Mouse (Mus musculus) embryonic facial prominence, embryonic 10.5 days (tissue): ENCODE measurements around the gene Llgl1. TPM values are rescaled to one million over a fixed set of nuclear protein-coding genes. Genes with fewer than 3 reads are reported as not detected.
A peak's percentile ranks its signal among the peaks of the same experiment; 100 is the strongest.

Experiments used
- DNase-seq: peaks from one replicate; pipeline ENCODE4 v3.0.0-alpha.2; 2017; ENCODE audit warnings: low spot score
- H3K27ac ChIP-seq: fragments of 300-500 bp; sonication (generic); replicated peaks from 2 replicates; pipeline ENCODE4 v1.5.1; 2016; ENCODE audit warnings: mild to moderate bottlenecking
- H3K27me3 ChIP-seq: fragments of 300-500 bp; sonication (generic); replicated peaks from 2 replicates; pipeline ENCODE4 v1.6.1; 2016; ENCODE audit warnings: low read depth, mild to moderate bottlenecking; ENCODE audit not compliant: poor library complexity, severe bottlenecking
- H3K36me3 ChIP-seq: fragments of 300-500 bp; sonication (generic); replicated peaks from 2 replicates; pipeline ENCODE4 v1.6.1; 2016; ENCODE audit warnings: mild to moderate bottlenecking, moderate library complexity
- H3K4me1 ChIP-seq: fragments of 300-500 bp; sonication (generic); 2 replicates; pipeline ENCODE4 v1.6.1; 2016
- H3K4me3 ChIP-seq: fragments of 300-500 bp; sonication (generic); 2 replicates; pipeline ENCODE4 v1.5.1; 2016; ENCODE audit warnings: mild to moderate bottlenecking, moderate library complexity
- H3K9me3 ChIP-seq: fragments of 300-500 bp; sonication (generic); 2 replicates; pipeline ENCODE4 v1.6.1; 2016; ENCODE audit warnings: mild to moderate bottlenecking
- WGBS: fragments of 180-500 bp; shearing (Covaris S2); methylation state at CpG from one replicate; pipeline ENCODE4 v1.1.7; 2016; 5-methylcytosine and 5-hydroxymethylcytosine counted together
- microRNA-seq: library from miRNA; unstranded; fragments of <30 nt; microRNA quantifications from one replicate; pipeline ENCODE4, GENCODE M21; 2017
- polyA plus RNA-seq: library from polyadenylated mRNA; unstranded; fragments of >200 nt; fragmentation: Nextera tagmentation; extraction: Ambion mirVana; gene quantifications from 2 replicates; pipeline ENCODE4 v1.2.1, GENCODE M21; 2016

Gene Llgl1
- polyA plus RNA-seq, 1 experiment from 2014 or later, result 125 TPM

DNA sequence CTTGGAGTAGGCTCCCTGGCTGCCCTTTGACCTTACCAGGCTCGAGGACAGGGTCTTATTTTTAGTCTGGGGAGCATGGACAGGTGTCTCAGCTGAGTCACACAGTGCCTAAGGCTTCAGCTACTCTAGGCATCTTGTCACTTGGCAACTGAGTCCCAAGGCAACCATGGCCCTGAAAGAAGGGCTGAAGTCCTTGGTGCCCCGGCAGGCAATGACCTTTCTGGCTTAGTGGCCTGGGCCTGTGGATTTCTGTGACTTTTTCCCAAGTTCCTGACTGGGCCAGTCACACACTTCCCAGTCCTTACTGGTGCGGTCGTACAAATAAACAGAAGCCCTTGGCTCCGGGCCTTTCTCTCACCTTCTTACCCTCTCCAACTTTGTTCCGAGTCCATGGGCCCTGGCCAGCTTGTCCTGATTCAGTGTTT lies 29.7 kb downstream of the Llgl1 start:
- Histone ChIP-seq H3K36me3 (peaks cover 54% of the 10 kb centered on the region), H3K27ac (0 out of 2 replicates have a peak overlapping the region, but pooled peaks have one; percentile 91), H3K4me1 (peaks cover 35% of the 10 kb centered on the region), H3K27me3 (no peaks in the 10 kb centered on the region), H3K4me3 (peak overlapping the region; percentile 91), H3K9me3 (no peaks in the 10 kb centered on the region)
- no peak for DNase-seq
- WGBS, result 80% methylated on average over 6 of the region's 6 CpGs

DNA sequence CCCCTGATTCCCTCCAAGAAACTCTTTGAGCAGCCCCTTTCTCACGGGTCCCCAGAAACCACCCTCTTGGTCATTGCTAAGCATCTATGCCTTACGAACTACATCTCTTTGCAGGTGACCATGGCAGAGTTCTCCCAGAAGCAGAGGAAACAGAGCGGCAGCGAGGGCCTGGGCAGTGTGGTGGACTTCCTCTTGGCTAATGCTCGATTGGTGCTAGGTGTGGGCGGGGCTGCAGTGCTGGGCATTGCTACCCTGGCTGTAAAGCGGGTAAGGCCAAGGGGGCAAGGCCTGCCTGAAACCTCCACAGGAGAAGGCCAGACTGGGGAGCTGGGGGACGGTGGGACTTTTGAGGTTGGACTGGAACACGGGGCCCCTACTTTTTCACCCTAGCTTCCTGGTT lies 30.6 kb downstream of the Llgl1 start:
- Histone ChIP-seq H3K27ac (no peak overlapping the region), H3K4me3 (no peak overlapping the region), H3K4me1 (peaks cover 35% of the 10 kb centered on the region), H3K27me3 (no peaks in the 10 kb centered on the region), H3K9me3 (no peaks in the 10 kb centered on the region), H3K36me3 (peaks cover 50% of the 10 kb centered on the region)
- no peak for DNase-seq
- WGBS, result 89% methylated on average over 9 of the region's 9 CpGs

DNA sequence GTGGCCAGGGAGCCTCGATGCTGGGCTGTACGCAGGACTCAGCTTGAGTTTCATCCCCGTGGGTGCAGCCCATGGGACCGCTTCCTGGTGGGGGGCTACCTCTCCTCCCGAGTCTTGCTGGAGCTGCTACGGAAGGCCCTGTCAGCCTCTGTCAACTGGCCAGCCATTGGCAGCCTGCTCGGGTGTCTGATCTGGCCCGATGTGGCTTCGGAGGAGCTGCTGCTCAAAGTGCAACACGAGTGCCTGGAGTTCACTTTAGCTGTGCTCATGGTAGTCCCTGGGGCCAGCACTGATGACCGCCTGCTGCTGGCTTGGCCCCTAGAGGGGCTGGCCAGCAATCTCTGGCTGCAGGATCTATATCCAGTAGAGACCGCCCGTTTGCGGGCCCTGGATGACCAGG lies 31.7 kb downstream of the Llgl1 start:
- H3K36me3 ChIP-seq, result peaks cover 46% of the 10 kb centered on the region
- WGBS, result 91% methylated on average over 14 of the region's 14 CpGs
- H3K4me1 ChIP-seq, result peaks cover 32% of the 10 kb centered on the region
- no peak for DNase-seq
- H3K9me3 ChIP-seq, result no peaks in the 10 kb centered on the region
- no peaks in the 10 kb centered on the region for H3K27me3 ChIP-seq
- H3K4me3 ChIP-seq, result no peak overlapping the region; the same call in 1 of the 2 replicates
- no peak overlapping the region; the same call in 1 of the 2 replicates for H3K27ac ChIP-seq

DNA sequence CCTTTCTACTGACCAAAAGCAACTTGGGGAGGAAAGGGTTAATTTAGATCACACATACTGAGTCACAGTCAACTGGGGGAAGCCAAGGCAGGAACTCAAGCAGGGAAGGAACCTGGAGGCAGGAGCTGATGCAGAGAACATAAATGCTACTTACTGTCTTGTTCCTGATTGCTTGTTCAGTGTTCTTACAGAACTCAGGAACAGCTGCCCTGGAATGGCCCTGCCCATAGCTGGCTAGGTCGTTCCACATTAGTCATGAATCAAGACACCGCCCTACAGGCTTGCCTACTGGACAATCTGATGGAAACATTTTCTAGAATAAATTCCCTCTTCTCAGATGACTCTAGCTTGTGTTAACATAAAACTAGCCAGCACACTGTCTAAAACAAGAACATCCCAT lies 34.7 kb downstream of the Llgl1 start:
- Histone ChIP-seq H3K36me3 (peaks cover 59% of the 10 kb centered on the region), H3K4me1 (peaks cover 5% of the 10 kb centered on the region), H3K27me3 (no peaks in the 10 kb centered on the region), H3K27ac (no peak overlapping the region), H3K9me3 (no peaks in the 10 kb centered on the region), H3K4me3 (no peak overlapping the region)
- 88% methylated on average over 2 of the region's 2 CpGs for WGBS
- DNase-seq, result no peak

DNA sequence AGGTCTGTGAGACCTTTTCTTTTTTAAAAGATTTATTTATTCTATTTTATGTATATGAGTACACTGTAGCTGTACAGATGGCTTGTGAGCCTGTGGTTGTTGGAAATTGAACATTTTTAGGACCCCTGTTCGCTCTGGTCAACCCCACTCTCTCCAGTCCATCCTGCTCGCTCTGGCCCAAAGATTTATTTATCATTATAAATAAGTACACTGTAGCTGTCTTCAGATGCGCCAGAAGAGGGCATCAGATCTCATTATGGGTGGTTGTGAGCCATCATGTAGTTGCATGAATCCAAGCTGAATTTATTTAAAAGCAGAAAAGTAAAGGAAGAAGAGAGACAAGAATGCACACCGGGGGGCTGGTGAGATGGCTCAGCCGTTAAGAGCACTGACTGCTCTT lies 35.7 kb downstream of the Llgl1 start:
- no peak for DNase-seq
- Histone ChIP-seq H3K27me3 (no peaks in the 10 kb centered on the region), H3K4me1 (no peaks in the 10 kb centered on the region), H3K9me3 (no peaks in the 10 kb centered on the region), H3K36me3 (peaks cover 68% of the 10 kb centered on the region), H3K27ac (no peak overlapping the region), H3K4me3 (no peak overlapping the region)
- 80% methylated on average over 5 of the region's 5 CpGs for WGBS

DNA sequence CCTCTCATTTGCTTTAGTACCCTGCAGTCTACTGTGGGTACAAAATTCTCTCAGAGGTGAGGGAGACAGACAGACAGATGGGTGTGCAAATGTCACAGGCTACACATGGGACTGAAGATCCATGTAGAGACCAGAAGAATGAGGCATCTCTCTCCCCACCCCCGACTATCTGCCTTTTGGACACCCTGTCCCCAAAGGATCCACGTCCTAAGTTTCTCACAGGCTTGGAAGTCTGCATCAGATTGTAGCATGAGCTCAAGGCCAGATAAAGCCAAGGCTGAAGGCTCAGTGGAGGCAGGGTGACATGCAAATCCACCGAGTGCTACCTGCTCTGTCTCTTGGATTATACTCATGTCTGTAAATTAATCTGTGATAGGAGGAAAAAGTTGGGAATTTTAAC lies 37.0 kb downstream of the Llgl1 start:
- peaks cover 68% of the 10 kb centered on the region for H3K36me3 ChIP-seq
- no peak overlapping the region for H3K27ac ChIP-seq
- no peaks in the 10 kb centered on the region for H3K27me3 ChIP-seq
- no peak for DNase-seq
- H3K4me3 ChIP-seq, result no peak overlapping the region
- WGBS, result 86% methylated on average over 3 of the region's 3 CpGs
- H3K4me1 ChIP-seq, result no peaks in the 10 kb centered on the region
- H3K9me3 ChIP-seq, result no peaks in the 10 kb centered on the region

DNA sequence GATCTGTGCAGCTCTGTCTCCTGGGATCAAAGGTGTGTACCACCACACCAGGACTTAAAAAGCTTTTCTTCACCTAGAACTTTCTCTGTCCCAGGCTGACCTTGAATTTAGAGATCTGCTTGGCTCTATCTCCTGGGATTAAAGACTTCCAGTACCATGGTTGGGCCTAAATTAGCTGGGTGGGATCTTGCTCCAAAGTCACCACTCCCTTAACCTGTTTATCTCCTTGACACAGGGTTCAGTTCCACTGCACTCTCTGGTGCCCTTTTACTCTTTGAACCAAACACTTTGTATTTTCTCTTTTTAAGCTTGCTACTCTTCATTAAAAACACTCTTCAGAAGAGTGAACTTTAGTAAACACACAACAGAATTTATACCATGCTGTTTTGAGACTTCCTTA lies 37.9 kb downstream of the Llgl1 start:
- Histone ChIP-seq H3K27me3 (no peaks in the 10 kb centered on the region), H3K27ac (no peak overlapping the region), H3K9me3 (no peaks in the 10 kb centered on the region), H3K4me3 (no peak overlapping the region), H3K4me1 (no peaks in the 10 kb centered on the region), H3K36me3 (peaks cover 69% of the 10 kb centered on the region)
- no peak for DNase-seq

DNA sequence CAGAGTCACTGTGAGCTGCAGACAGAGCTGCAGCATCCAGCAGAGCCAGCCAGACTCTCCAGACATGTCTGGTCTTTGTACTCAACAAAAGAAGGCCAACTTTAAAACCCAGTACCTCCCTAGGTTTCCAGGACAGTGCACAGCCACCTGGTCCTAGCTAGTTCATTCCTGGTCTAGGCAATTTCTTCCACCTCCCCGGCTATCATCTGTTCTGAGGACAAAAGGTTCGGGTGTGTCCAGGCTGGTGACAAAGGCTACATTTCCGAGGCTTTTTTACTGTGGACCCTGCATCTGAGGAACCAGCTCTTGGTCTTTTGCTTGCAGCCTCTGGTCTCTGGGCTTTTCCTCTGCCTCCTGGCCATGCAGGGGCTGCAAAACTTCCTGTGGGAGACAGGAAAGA lies 40.8 kb downstream of the Llgl1 start:
- H3K27ac ChIP-seq, result no peak overlapping the region
- peaks cover 74% of the 10 kb centered on the region for H3K36me3 ChIP-seq
- DNase-seq, result no peak
- H3K27me3 ChIP-seq, result no peaks in the 10 kb centered on the region
- no peaks in the 10 kb centered on the region for H3K9me3 ChIP-seq
- WGBS, result 88% methylated on average over 3 of the region's 3 CpGs
- H3K4me1 ChIP-seq, result no peaks in the 10 kb centered on the region
- no peak overlapping the region for H3K4me3 ChIP-seq

DNA sequence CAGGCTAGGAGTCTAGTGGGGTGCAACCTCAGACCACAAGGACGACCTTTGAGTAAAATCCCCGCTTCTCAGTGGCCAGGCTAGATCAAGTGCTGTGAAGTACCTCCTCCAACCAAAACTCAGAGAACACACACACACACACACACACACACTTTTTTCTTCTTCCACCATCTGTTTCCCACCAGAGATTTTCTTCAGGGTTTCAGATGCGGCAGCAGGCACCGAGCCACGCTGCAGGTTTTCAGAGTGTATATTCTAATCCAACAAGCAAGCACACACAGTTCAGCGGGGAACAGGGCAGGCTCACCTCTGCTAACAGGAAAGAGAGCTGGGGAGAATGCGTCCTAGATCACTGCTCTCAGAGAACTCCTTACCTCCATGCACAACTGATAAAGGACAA lies 56.0 kb downstream of the Llgl1 start:
- Histone ChIP-seq H3K36me3 (peaks cover 97% of the 10 kb centered on the region), H3K4me3 (no peak overlapping the region)

DNA sequence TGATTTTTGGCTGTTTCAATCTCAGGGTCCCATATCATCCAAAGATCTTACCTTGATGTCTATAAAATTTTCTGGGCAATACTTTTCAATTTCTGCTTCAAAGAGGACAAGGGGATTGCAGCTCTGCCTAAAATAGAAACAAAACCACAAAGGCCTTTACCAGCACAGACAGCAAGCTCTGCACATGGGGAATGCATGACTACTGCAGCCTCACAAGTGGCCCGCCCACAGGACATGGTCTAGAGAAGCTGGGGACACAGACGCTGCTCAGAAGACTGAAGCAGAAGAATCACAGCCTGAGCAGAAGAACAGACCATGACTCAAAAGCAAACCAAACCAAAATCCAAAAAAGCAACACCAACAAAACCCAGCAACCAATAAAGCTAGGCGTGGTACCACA lies 62.2 kb downstream of the Llgl1 start:
- Histone ChIP-seq H3K9me3 (no peaks in the 10 kb centered on the region), H3K36me3 (peaks cover 85% of the 10 kb centered on the region), H3K4me1 (no peaks in the 10 kb centered on the region), H3K27ac (no peak overlapping the region), H3K27me3 (no peaks in the 10 kb centered on the region), H3K4me3 (no peak overlapping the region)
- WGBS, result 91% methylated on average over 3 of the region's 3 CpGs
- DNase-seq, result no peak

More for the DNA sequence above, 56.0 kb downstream of the Llgl1 start:
- 95% methylated on average over 7 of the region's 7 CpGs for WGBS
- no peak for DNase-seq
- H3K27me3 ChIP-seq, result no peaks in the 10 kb centered on the region
- no peaks in the 10 kb centered on the region for H3K9me3 ChIP-seq
- H3K4me1 ChIP-seq, result no peaks in the 10 kb centered on the region
- no peak overlapping the region for H3K27ac ChIP-seq

Small RNA genes lying within 50 kb of the gene (microRNA-seq; reads per million reads assigned to microRNA genes)
- gene Mir5100, result 3.4 reads per million, percentile 4 among the genes with 10 or more reads in this experiment

Other genes starting within 250 kb of the Llgl1 start
- gene Drg2, start 245.1 kb upstream of the Llgl1 start, polyA plus RNA-seq, result 141 and 143 TPM in 2 replicates
- gene Myo15, start 230.4 kb upstream of the Llgl1 start, polyA plus RNA-seq, result 0.21 and 0.22 TPM in 2 replicates
- 39.1 and 40.1 TPM in 2 replicates for gene Alkbh5, start 163.3 kb upstream of the Llgl1 start, polyA plus RNA-seq
- 71.9 and 75.5 TPM in 2 replicates for gene Flii, start 27.5 kb downstream of the Llgl1 start, polyA plus RNA-seq
- gene Mief2, start 28.7 kb downstream of the Llgl1 start, polyA plus RNA-seq, result 14.4 and 15.6 TPM in 2 replicates
- 27.3 and 28.1 TPM in 2 replicates for gene Top3a, start 77.6 kb downstream of the Llgl1 start, polyA plus RNA-seq
- gene Smcr8, start 77.8 kb downstream of the Llgl1 start, polyA plus RNA-seq, result 8.8 and 9.0 TPM in 2 replicates
- 98.3 and 109 TPM in 2 replicates for gene Shmt1, start 112.0 kb downstream of the Llgl1 start, polyA plus RNA-seq
- gene Dhrs7b, start 130.9 kb downstream of the Llgl1 start, polyA plus RNA-seq, result 30.0 and 30.5 TPM in 2 replicates
- gene Tmem11, start 179.5 kb downstream of the Llgl1 start, polyA plus RNA-seq, result 69.5 and 71.6 TPM in 2 replicates
- gene Natd1, start 215.0 kb downstream of the Llgl1 start, polyA plus RNA-seq, result 17.6 and 19.9 TPM in 2 replicates
- gene Map2k3, start 232.3 kb downstream of the Llgl1 start, polyA plus RNA-seq, result 79.7 and 87.1 TPM in 2 replicates